Mouse (Mus musculus): Measurements from ENCODE around the gene Dkk3. TPM values are rescaled to one million over a fixed set of nuclear protein-coding genes. Genes with fewer than 3 reads are reported as not detected.
A peak's percentile ranks its signal among the peaks of the same experiment; 100 is the strongest.
"Not testable (repeated sequence)": the region's sequence is repeated elsewhere in the genome, so short reads cannot be mapped to it uniquely, and the experiment has no call there.

Gene Dkk3
- total RNA-seq, 2 experiments from 2014 or later: 6.9 to 27.8 TPM

GRCm38 (mm10) chr7:112130660-112131059 is 28.2 kb downstream of the Dkk3 start:
- no peak for DNase-seq (ENCODE audit: low spot score)

GRCm38 (mm10) chr7:112129851-112130250 is 29.0 kb downstream of the Dkk3 start:
- no peak for DNase-seq (ENCODE audit: low spot score)

- peak; percentile 64 for DNase-seq (ENCODE audit: low spot score)
Measured at GRCm38 (mm10) chr7:112128810-112129209, 30.0 kb downstream of the Dkk3 start.

- DNase-seq (ENCODE audit: low spot score): peak; percentile 50
Measured at GRCm38 (mm10) chr7:112127954-112128353, 30.9 kb downstream of the Dkk3 start.

GRCm38 (mm10) chr7:112127085-112127637 is 31.7 kb downstream of the Dkk3 start:
- DNase-seq (ENCODE audit: low spot score): no peak

GRCm38 (mm10) chr7:112125625-112126260 is 33.1 kb downstream of the Dkk3 start:
- DNase-seq (ENCODE audit: low spot score): no peak

- DNase-seq (ENCODE audit: low spot score): no peak
Measured at GRCm38 (mm10) chr7:112123612-112124011, 35.2 kb downstream of the Dkk3 start.

GRCm38 (mm10) chr7:112121866-112122500 is 36.9 kb downstream of the Dkk3 start:
- DNase-seq (ENCODE audit: low spot score): no peak

GRCm38 (mm10) chr7:112120861-112121810 is 37.7 kb downstream of the Dkk3 start:
- DNase-seq (ENCODE audit: low spot score): no peak

GRCm38 (mm10) chr7:112119248-112119647 is 39.6 kb downstream of the Dkk3 start:
- no peak for DNase-seq (ENCODE audit: low spot score)

- DNase-seq (ENCODE audit: low spot score): no peak
Measured at GRCm38 (mm10) chr7:112118086-112118485, 40.8 kb downstream of the Dkk3 start.

GRCm38 (mm10) chr7:112117501-112117900 is 41.4 kb downstream of the Dkk3 start:
- DNase-seq (ENCODE audit: low spot score): no peak

- DNase-seq (ENCODE audit: low spot score): no peak
Measured at GRCm38 (mm10) chr7:112110638-112111372, 48.1 kb downstream of the Dkk3 start.

- DNase-seq (ENCODE audit: low spot score): no peak
Measured at GRCm38 (mm10) chr7:112108757-112109156, 50.1 kb downstream of the Dkk3 start.

- no peak for DNase-seq (ENCODE audit: low spot score)
Measured at GRCm38 (mm10) chr7:112103816-112104215, 55.0 kb downstream of the Dkk3 start.

GRCm38 (mm10) chr7:112102933-112103332 is 55.9 kb downstream of the Dkk3 start:
- DNase-seq (ENCODE audit: low spot score): no peak

GRCm38 (mm10) chr7:112100887-112101286 is 58.0 kb downstream of the Dkk3 start:
- DNase-seq (ENCODE audit: low spot score): no peak

GRCm38 (mm10) chr7:112094923-112095322 is 63.9 kb downstream of the Dkk3 start:
- not testable (repeated sequence) for DNase-seq (ENCODE audit: low spot score)

GRCm38 (mm10) chr7:112086186-112086585 is 72.7 kb downstream of the Dkk3 start:
- no peak for DNase-seq (ENCODE audit: low spot score)

GRCm38 (mm10) chr7:112085062-112085461 is 73.8 kb downstream of the Dkk3 start:
- DNase-seq (ENCODE audit: low spot score): peak; percentile 86

GRCm38 (mm10) chr7:112084222-112084621 is 74.6 kb downstream of the Dkk3 start:
- no peak for DNase-seq (ENCODE audit: low spot score)
